Mouse (Mus musculus): Measurements from ENCODE around the gene Klkb1. TPM values are rescaled to one million over a fixed set of nuclear protein-coding genes. Genes with fewer than 3 reads are reported as not detected.

The Klkb1 gene
- total and polyA plus RNA-seq, 2 experiments from 2014 or later: 0.06 to 0.16 TPM

DNA sequence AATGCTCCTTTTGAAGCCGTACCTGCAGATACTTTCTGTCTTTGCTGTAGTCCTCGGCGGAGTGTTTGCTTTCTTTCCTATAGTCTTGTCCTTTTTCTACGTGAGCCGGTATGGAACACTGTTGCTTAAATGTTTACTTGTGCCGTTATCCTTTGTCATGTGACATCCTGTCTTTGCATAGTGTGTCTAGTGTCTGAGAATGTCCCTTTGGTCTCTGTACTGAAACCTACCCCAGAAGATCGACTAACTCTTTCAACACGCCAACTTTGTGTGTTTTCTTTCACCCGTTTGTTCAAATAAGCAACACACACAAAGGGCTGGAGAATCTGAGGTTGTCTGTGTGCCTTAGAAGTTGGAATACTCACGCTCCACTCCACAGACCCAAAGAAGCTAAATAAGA lies 32.7 kb downstream of the Klkb1 start, which contains the start of gene F11:
Gene F11, minus strand, starts transcription at position 112 of the 400 bp plus-strand sequence.
- Histone ChIP-seq H3K27me3 (ENCODE audit: insufficient read depth, low read length) (no peaks in the 10 kb centered on the region), H3K36me3 (ENCODE audit: insufficient read depth, low read length) (no peaks in the 10 kb centered on the region), H3K9me3 (ENCODE audit: low read length) (no peaks in the 10 kb centered on the region), H3K4me1 (ENCODE audit: insufficient read depth, low read length) (no peaks in the 10 kb centered on the region), H3K4me2 (ENCODE audit: low read depth, low read length) (no peak within 1 kb of the TSS), H3K27ac (no peak within 1 kb of the TSS), H3K4me3 (ENCODE audit: low read length) (no peak within 1 kb of the TSS), H3K9ac (replicated peaks; ENCODE audit: low read length) (no peak within 1 kb of the TSS)
- DNase-seq (ENCODE audit: low spot score) (no peak), ATAC-seq (no peak)
- no peak for TF ChIP-seq CTCF (IDR thresholded peaks at IDR 0.05; ENCODE audit: low read depth)
- 80% methylated on average over 10 of the region's 10 CpGs for whole genome bisulfite sequencing

DNA sequence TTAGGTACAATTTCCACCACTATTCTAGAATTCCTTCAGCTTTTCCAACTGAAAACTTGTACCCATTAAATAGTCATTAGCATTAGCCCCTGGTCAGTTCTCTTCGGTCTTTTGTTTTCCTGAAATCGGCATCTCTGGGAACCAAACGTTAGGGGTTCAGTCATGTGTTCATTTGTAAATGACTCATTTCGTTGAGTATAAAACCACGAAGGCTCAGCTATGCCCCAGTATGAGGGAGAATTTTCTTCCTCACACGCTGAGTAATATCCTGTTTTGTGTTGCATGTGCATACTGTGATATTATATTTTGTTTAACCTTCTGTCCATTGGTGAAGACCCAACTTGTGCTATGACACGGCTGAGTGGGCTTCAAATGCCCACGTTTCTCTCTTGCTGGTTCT lies 36.2 kb downstream of the Klkb1 start:
- Histone ChIP-seq H3K4me3 (ENCODE audit: low read length) (no peak overlapping the region), H3K27me3 (ENCODE audit: insufficient read depth, low read length) (no peaks in the 10 kb centered on the region), H3K9ac (replicated peaks; ENCODE audit: low read length) (no peak overlapping the region), H3K4me1 (ENCODE audit: insufficient read depth, low read length) (no peaks in the 10 kb centered on the region), H3K9me3 (ENCODE audit: low read length) (no peaks in the 10 kb centered on the region), H3K4me2 (ENCODE audit: low read depth, low read length) (no peak overlapping the region), H3K36me3 (ENCODE audit: insufficient read depth, low read length) (no peaks in the 10 kb centered on the region), H3K27ac (no peak overlapping the region)
- ATAC-seq (no peak), DNase-seq (ENCODE audit: low spot score) (no peak)
- TF ChIP-seq CTCF (IDR thresholded peaks at IDR 0.05; ENCODE audit: low read depth): no peak
- WGBS: 72% methylated on average over 8 of the region's 8 CpGs

DNA sequence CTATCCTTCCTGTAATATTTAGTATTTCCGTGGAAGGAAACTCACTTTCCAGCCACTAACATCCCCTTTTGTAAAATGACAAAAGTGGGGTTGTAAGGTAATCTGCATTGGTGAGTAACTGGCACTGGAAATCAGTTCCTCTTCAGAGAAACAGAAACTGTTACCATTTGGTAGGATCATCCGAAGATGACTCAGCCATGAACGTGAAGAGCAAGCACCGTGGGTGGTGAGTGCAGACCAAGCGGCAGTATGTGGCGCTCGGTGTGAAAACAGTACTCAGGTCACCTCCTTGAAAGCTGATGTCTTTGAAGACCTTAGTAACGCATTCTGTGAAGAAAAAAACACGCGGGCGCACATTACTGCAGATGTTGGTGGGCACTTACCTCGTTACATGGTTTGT lies 39.6 kb downstream of the Klkb1 start:
- no peak for ATAC-seq
- no peaks in the 10 kb centered on the region for H3K27me3 ChIP-seq (ENCODE audit: insufficient read depth, low read length)
- no peak overlapping the region for H3K9ac ChIP-seq (replicated peaks; ENCODE audit: low read length)
- no peak overlapping the region for H3K27ac ChIP-seq
- no peak for TF ChIP-seq CTCF (IDR thresholded peaks at IDR 0.05; ENCODE audit: low read depth)
- H3K4me3 ChIP-seq (ENCODE audit: low read length): no peak overlapping the region
- H3K9me3 ChIP-seq (ENCODE audit: low read length): no peaks in the 10 kb centered on the region
- WGBS: 89% methylated on average over 12 of the region's 12 CpGs
- no peak for DNase-seq (ENCODE audit: low spot score)
- no peaks in the 10 kb centered on the region for H3K36me3 ChIP-seq (ENCODE audit: insufficient read depth, low read length)
- H3K4me2 ChIP-seq (ENCODE audit: low read depth, low read length): no peak overlapping the region
- H3K4me1 ChIP-seq (ENCODE audit: insufficient read depth, low read length): no peaks in the 10 kb centered on the region

DNA sequence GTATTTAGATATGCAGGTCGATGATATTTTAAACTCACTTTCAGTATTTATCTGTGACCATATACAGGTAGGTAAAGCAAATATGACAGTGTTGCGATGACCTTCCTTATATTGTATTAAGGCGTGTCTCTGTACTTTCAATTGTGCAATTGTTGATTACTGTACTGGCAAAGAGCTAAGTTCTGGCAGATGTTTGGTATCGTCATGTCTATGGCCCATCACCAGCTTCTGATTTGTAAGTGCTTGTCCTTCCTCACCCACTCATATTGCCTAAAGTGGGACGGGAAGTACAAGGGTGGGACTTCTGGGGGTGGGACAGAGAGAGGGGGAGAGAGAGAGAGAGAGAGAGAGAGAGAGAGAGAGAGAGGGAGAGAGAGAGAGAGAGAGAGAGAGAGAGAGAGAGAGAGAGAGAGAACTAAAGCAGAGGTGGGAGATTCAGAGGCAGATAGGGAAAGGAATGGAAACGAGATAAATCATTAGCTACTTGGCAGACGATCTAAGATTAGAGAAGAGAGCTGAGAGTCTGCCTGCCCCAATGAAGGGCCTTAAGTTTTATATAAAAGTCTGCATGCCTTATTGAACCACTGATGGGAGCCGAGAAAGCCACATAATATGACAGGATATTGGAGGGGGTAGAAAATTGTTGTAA lies 40.3 kb downstream of the Klkb1 start:
- DNase-seq (ENCODE audit: low spot score) (no peak), ATAC-seq (no peak)
- H3K36me3 ChIP-seq (ENCODE audit: insufficient read depth, low read length): no peaks in the 10 kb centered on the region
- H3K4me3 ChIP-seq (ENCODE audit: low read length): no peak overlapping the region
- no peaks in the 10 kb centered on the region for H3K4me1 ChIP-seq (ENCODE audit: insufficient read depth, low read length)
- no peak overlapping the region for H3K4me2 ChIP-seq (ENCODE audit: low read depth, low read length)
- H3K27ac ChIP-seq: no peak overlapping the region
- no peak for TF ChIP-seq CTCF (IDR thresholded peaks at IDR 0.05; ENCODE audit: low read depth)
- no peak overlapping the region for H3K9ac ChIP-seq (replicated peaks; ENCODE audit: low read length)
- H3K27me3 ChIP-seq (ENCODE audit: insufficient read depth, low read length): no peaks in the 10 kb centered on the region
- 87% methylated on average over 8 of the region's 8 CpGs for WGBS
- H3K9me3 ChIP-seq (ENCODE audit: low read length): no peaks in the 10 kb centered on the region

DNA sequence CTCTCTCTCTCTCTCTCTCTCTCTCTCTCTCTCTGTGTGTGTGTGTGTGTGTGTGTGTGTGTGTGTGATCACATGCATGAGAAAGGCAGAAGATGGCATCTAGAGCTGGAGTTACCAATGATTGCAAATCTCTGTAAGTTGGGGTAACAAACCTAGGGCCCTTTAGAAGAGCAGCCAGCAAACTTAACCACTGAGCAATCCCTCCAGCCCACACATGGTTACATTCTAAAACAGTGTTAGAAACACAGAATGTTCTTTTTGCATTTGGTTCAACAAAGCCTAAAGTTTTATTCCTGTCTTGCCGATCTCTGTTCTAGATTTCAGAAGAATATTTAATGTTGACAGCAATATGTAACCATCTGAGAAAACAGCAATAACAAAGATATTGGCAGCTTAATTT lies 41.1 kb downstream of the Klkb1 start:
- H3K36me3 ChIP-seq (ENCODE audit: insufficient read depth, low read length): no peaks in the 10 kb centered on the region
- 88% methylated on average over 1 of the region's 1 CpGs for WGBS
- no peak for TF ChIP-seq CTCF (IDR thresholded peaks at IDR 0.05; ENCODE audit: low read depth)
- H3K27me3 ChIP-seq (ENCODE audit: insufficient read depth, low read length): no peaks in the 10 kb centered on the region
- H3K9ac ChIP-seq (replicated peaks; ENCODE audit: low read length): no peak overlapping the region
- H3K9me3 ChIP-seq (ENCODE audit: low read length): no peaks in the 10 kb centered on the region
- no peak overlapping the region for H3K27ac ChIP-seq
- no peak overlapping the region for H3K4me2 ChIP-seq (ENCODE audit: low read depth, low read length)
- ATAC-seq (no peak), DNase-seq (ENCODE audit: low spot score) (no peak)
- H3K4me3 ChIP-seq (ENCODE audit: low read length): no peak overlapping the region
- no peaks in the 10 kb centered on the region for H3K4me1 ChIP-seq (ENCODE audit: insufficient read depth, low read length)

DNA sequence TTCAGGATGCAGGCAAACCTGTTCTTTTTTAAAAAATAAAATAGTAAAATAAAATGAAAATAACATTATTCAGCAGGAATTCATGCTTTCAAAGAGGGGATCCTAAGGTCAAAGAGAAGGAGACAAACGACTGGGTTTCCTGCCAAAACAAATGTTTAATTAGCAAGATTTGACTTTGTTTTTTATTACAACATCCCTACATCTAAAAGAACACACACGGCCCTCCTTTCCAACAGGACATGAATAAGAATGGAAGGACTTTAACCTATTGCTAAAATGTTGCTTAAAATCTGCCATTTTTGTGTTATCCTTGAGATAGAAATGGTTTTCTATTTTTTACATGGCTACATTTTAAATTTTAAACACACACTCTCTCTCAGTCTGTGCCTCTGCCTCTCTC lies 41.5 kb downstream of the Klkb1 start:
- TF ChIP-seq CTCF (IDR thresholded peaks at IDR 0.05; ENCODE audit: low read depth): no peak

DNA sequence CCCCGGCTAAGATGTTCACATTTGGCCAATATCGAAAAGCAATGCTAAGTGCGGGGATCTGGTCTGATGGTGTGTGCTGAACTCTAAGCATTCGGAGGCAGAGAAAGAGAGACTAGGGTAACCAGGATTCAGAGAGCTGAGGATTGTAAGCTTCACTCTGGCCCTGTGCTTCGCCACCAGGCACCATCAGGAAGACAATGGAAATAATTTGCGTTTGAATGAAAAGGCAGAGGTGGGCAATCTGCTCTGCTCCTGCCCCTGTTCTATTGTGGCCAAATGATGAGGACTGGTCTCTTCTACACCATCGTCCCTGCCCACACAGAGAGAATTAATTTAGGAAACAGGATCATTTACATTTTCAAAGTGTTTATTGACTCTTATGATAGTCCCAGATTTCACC lies 48.4 kb downstream of the Klkb1 start:
- Histone ChIP-seq H3K4me1 (ENCODE audit: insufficient read depth, low read length) (no peaks in the 10 kb centered on the region), H3K9me3 (ENCODE audit: low read length) (no peaks in the 10 kb centered on the region), H3K36me3 (ENCODE audit: insufficient read depth, low read length) (no peaks in the 10 kb centered on the region), H3K27me3 (ENCODE audit: insufficient read depth, low read length) (no peaks in the 10 kb centered on the region), H3K4me3 (ENCODE audit: low read length) (no peak overlapping the region), H3K4me2 (ENCODE audit: low read depth, low read length) (no peak overlapping the region), H3K27ac (no peak overlapping the region), H3K9ac (replicated peaks; ENCODE audit: low read length) (no peak overlapping the region)
- DNase-seq (ENCODE audit: low spot score) (no peak), ATAC-seq (no peak)
- 34% methylated on average over 7 of the region's 7 CpGs for WGBS
- no peak for TF ChIP-seq CTCF (IDR thresholded peaks at IDR 0.05; ENCODE audit: low read depth)

More for the DNA sequence above, 41.5 kb downstream of the Klkb1 start:
- Histone ChIP-seq H3K4me2 (ENCODE audit: low read depth, low read length) (no peak overlapping the region), H3K27ac (no peak overlapping the region), H3K27me3 (ENCODE audit: insufficient read depth, low read length) (no peaks in the 10 kb centered on the region), H3K9ac (replicated peaks; ENCODE audit: low read length) (no peak overlapping the region), H3K4me1 (ENCODE audit: insufficient read depth, low read length) (no peaks in the 10 kb centered on the region), H3K36me3 (ENCODE audit: insufficient read depth, low read length) (no peaks in the 10 kb centered on the region), H3K9me3 (ENCODE audit: low read length) (no peaks in the 10 kb centered on the region), H3K4me3 (ENCODE audit: low read length) (no peak overlapping the region)
- 63% methylated on average over 2 of the region's 2 CpGs for whole genome bisulfite sequencing
- DNase-seq (ENCODE audit: low spot score): no peak
- no peak for ATAC-seq

All from hindbrain, postnatal 0 days (tissue).